Mouse (Mus musculus) lung, postnatal 14 days (tissue): ENCODE results near the gene Gm15130.

ENCODE experiments used
- DNase-seq: peaks from one replicate; pipeline ENCODE4 v3.0.0; 2021

The Gm15130 gene

GRCm38 (mm10) chr2:111152836-111153235 is at the start of gene Gm15130:
Gene Gm15130 (minus strand): TSS chr2:111152936.
- DNase-seq: no peak

GRCm38 (mm10) chr2:111182068-111182467 is 29.3 kb upstream of the Gm15130 start:
- no peak for DNase-seq

- no peak for DNase-seq
Measured at GRCm38 (mm10) chr2:111135739-111136138, 17.0 kb downstream of the Gm15130 start.

- DNase-seq: no peak
Measured at GRCm38 (mm10) chr2:111105882-111106281, 46.9 kb downstream of the Gm15130 start, which contains the start of gene Gm13941. Gene Gm13941 (minus strand): TSS chr2:111105982.
